Mouse (Mus musculus): ENCODE results near the gene Setd5.

The Setd5 gene

DNA sequence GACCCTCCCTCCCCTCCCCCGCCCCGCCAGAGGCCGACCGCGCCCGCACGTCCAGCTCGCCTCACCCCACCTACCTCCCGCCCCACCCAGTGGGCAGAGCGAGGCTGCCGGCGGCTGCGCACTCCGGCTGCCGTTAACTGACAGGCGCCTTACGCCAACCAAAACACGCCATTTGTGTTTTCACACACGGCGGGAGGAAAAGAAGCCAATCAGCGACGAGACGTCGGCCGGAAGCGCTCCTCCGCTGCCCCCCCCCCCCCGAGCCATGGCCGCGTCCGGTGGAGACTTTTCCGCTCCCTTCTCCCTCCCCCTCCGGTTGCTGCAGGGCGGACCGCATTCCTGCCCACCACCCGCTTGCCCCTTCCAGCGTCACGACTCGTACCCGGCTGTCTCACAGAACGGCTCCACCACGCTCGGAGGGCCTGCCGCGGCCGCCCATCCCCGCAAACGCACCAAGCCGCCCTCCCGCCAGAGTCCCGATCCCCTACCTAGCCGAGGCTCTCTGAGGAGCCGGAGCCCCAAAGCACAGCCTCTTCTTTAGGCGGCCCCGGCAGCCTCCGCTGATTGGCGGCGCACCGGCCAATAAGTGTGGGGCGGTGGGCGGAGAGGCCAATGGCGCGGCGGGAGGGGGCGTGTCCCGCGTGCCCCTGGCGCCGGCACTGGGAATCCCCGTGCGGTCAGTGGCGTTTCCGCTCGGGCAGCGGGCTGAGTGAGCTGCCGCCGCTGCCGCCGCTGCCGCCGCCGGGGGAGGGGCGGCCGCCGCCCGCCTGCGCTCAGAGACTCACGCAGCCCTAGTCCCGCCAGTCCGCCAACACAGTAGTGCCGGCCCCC is at the start of gene Setd5:
Gene Setd5 (plus strand): TSS at position 680 of the 831 bp plus-strand sequence.
- DNase-seq: peak; percentile 99

GRCm38 (mm10) chr6:113027446-113027845 is 49.7 kb upstream of the Setd5 start:
- DNase-seq: no peak

GRCm38 (mm10) chr6:113029006-113029405 is 48.2 kb upstream of the Setd5 start:
- no peak for DNase-seq

DNA sequence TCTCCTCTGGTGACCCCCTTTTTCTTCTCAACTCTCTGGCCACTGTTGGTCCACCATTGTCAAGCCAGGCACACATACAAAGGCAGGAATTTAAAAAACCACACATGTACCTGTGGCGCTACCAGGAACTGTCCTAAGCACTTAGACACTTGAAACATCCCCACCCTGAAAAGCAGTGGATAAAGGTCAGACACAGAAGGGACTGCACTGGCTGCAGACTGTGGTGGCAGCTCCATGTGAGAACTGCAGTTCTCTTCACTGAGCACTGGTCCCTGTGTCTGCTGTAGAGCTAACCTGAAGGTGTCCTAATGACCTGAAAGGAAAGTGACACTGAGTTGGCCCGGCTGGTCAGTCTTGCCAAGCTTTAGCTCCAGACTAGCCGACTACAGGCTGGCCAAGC is 46.6 kb upstream of the Setd5 start:
- no peak for DNase-seq

- DNase-seq: no peak
These were observed 46.0 kb upstream of the Setd5 start for GRCm38 (mm10) chr6:113030970-113031660.

GRCm38 (mm10) chr6:113032121-113032520 is 45.0 kb upstream of the Setd5 start:
- no peak for DNase-seq

DNA sequence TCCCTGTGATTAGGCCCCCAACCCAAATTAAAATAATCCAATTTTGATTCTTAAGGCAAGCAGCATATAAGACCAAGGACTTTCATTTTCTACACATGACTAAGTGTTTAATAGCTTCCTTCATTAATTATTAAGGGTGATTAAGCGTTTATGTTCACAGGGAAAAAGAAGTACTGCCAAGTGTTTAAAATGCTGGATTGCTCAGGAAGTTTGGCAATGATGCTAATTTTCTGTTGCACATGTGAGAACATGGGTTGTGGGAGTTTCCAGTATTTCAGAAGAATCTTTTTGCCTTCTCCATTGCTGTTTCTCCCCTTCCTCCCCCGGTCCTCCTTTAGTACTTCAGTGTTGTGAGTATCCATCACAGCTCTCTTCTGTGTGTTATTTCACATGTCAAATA is 44.0 kb upstream of the Setd5 start:
- no peak for DNase-seq

GRCm38 (mm10) chr6:113034466-113034865 is 42.7 kb upstream of the Setd5 start:
- DNase-seq: no peak

GRCm38 (mm10) chr6:113036463-113037175 is 40.5 kb upstream of the Setd5 start:
- DNase-seq: no peak

- DNase-seq: peak; percentile 73 to 74
These were observed 39.0 kb upstream of the Setd5 start for GRCm38 (mm10) chr6:113037946-113038734.

- DNase-seq: no peak
These were observed 38.5 kb upstream of the Setd5 start for GRCm38 (mm10) chr6:113038735-113039058.

- DNase-seq: no peak
These were observed 36.8 kb upstream of the Setd5 start for GRCm38 (mm10) chr6:113040319-113040718.

DNA sequence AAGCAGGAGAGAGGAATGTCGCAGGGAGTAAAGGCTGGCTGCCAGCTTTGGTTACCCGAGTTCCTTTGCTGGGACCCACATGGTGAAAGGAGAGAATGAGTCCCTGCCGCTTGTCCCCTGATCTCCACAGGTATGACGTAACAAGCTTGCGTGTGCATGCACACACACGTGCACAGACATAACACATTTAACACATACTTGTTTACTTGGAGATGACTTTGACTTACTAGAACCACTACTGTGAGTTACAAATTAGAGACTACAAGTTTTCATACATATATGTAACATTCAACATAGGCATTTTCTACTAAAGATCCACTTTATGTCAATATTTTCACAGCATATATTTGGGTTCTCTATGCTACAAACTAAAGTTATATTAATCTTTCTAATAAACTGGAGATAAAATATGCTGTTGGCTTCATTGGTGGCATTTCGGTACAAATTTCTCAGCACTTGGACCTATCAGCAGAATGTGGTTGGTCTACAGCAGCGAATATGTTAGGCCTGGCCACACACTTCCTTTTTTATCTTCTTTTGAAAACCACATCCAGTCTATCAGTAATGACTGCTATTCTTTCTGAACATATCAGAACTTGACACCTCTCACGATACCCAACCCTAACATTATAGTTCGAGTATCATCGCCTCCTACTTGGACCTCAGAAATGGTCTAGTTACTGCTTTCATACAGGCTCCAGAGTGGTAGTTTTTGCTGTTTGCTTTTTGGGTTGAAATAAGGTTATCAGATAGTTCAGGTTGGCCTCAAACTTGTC is 35.8 kb upstream of the Setd5 start:
- no peak for DNase-seq

DNA sequence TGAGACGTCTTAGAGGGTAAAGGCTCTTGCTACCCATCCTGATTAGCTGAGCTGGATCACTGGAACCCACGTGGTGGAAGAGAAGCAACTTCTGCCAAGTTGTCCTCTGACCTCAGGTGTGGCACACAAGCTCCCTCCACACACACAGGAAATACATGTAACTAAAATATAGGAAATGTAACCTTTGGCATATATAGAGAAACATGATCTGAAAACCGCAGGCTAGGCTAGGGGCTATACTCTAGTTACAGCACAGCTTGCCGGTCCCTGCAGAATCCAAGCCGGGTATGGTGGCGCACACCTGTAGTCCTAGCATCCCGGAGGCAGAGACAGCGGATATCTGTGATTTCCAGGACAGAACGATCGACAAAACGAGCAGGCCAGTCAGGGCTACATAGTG is 31.6 kb upstream of the Setd5 start:
- DNase-seq: no peak

DNA sequence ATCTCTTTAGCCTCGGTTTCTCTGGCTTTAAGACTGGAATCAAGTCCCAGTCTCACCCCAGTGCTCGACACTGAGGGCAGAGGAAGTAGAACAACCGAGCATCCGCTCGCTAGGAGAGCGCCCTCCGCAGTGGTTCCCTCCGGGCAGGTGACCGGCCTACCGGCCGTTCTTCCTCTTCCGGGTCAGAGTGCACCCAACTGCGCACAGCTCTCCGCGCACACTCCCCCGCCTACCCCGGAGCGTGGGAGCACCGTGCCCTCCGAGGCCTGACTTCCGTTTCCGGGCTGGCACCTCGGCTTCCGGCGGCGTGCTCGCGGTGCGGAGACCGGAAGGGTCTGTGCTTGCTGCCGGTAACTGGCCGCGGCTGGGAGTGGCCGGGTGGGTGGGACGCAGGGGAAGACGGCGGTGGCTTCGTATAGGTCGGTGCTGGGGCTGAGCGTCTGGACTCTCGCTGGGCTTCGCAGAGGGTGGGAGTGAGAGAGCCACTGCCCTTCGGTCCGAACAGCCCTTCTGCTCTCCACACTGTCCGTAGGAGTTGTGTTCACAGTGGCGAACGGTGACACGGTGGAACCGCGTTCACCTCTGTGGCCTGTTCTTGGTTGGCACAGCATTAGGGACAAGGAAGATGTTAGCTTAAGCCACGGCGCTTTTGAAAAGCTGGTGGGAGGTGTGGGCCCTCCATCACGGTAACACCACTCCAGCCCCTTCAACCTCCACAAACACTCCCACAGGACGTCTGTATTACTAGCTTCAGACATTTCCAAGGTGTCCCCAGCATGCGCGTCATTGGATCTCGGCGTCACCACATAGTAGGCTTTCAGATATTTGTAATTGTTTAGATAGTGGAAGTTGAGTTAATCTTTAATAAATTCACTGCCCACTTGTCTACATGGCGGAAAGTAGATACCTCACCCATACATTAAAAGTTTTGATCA is 30.9 kb upstream of the Setd5 start, which contains the start of gene Thumpd3:
Gene Thumpd3 (plus strand): TSS at position 185 of the 935 bp plus-strand sequence.
- peak; percentile 99 for DNase-seq

- peak; percentile 4 to 7 for DNase-seq
These were observed 30.0 kb upstream of the Setd5 start for GRCm38 (mm10) chr6:113047016-113047746.

- no peak for DNase-seq
These were observed 28.8 kb upstream of the Setd5 start for GRCm38 (mm10) chr6:113048371-113048770.

- no peak for DNase-seq
These were observed 28.0 kb upstream of the Setd5 start for GRCm38 (mm10) chr6:113049159-113049558.

GRCm38 (mm10) chr6:113052972-113053371 is 24.2 kb upstream of the Setd5 start:
- no peak for DNase-seq

GRCm38 (mm10) chr6:113054552-113055107 is 22.5 kb upstream of the Setd5 start:
- DNase-seq: no peak
